Mouse (Mus musculus) heart, embryonic 12.5 days (tissue): ENCODE measurements around the gene Tmod2. TPM values are rescaled to one million over a fixed set of nuclear protein-coding genes. Genes with fewer than 3 reads are reported as not detected.
"Not testable (repeated sequence)": the region's sequence is repeated elsewhere in the genome, so short reads cannot be mapped to it uniquely, and the experiment has no call there.

Experiments used
- ATAC-seq: fragments of 200-750 bp; cut with Nextera tagmentation; 2 replicates; pipeline ENCODE4 v1.8.0; 2017; ENCODE audit warnings: moderate TSS enrichment, moderate library complexity; ENCODE audit not compliant: insufficient number of reproducible peaks, low FRiP score
- H3K27ac ChIP-seq: fragments of 300-500 bp; sonication (generic); 2 replicates; pipeline ENCODE4 v1.5.1; 2016; ENCODE audit warnings: mild to moderate bottlenecking, moderate library complexity; ENCODE audit not compliant: poor library complexity, severe bottlenecking
- H3K27me3 ChIP-seq: fragments of 300-500 bp; sonication (generic); replicated peaks from 2 replicates; pipeline ENCODE4 v1.6.1; 2016; ENCODE audit warnings: mild to moderate bottlenecking, moderate library complexity
- H3K36me3 ChIP-seq: fragments of 300-500 bp; sonication (generic); 2 replicates; pipeline ENCODE4 v1.6.1; 2016; ENCODE audit warnings: mild to moderate bottlenecking, moderate library complexity
- H3K4me1 ChIP-seq: fragments of 300-500 bp; sonication (generic); replicated peaks from 2 replicates; pipeline ENCODE4 v1.6.1; 2016; ENCODE audit warnings: mild to moderate bottlenecking
- H3K4me2 ChIP-seq: fragments of 300-500 bp; sonication (generic); 2 replicates; pipeline ENCODE4 v1.6.1; 2016; ENCODE audit warnings: mild to moderate bottlenecking, moderate library complexity
- H3K4me3 ChIP-seq: fragments of 300-500 bp; sonication (generic); 2 replicates; pipeline ENCODE4 v1.5.1; 2016; ENCODE audit warnings: mild to moderate bottlenecking
- H3K9ac ChIP-seq: fragments of 300-500 bp; sonication (generic); 2 replicates; pipeline ENCODE4 v1.6.1; 2016; ENCODE audit warnings: mild to moderate bottlenecking, moderate library complexity
- H3K9me3 ChIP-seq: fragments of 300-500 bp; sonication (generic); replicated peaks from 2 replicates; pipeline ENCODE4 v1.6.1; 2016; ENCODE audit warnings: mild to moderate bottlenecking, moderate library complexity
- WGBS: fragments of 180-500 bp; shearing (Covaris S2); methylation state at CpG from one replicate; pipeline ENCODE4 v1.1.7; 2016; 5-methylcytosine and 5-hydroxymethylcytosine counted together
- polyA plus RNA-seq: library from polyadenylated mRNA; unstranded; fragments of >200 nt; fragmentation: Nextera tagmentation; extraction: Ambion mirVana; gene quantifications from 2 replicates; pipeline ENCODE4 v1.2.1, GENCODE M21; 2016

Gene Tmod2
- 4.9 and 5.0 TPM in 2 replicates for polyA plus RNA-seq

GRCm38 (mm10) chr9:75610571-75611493 is at the start of gene Tmod2:
TSS of gene Tmod2 (minus strand) at chr9:75611325.
- Histone ChIP-seq H3K9ac (peak within 1 kb of the TSS; percentile 73), H3K27ac (no peak within 1 kb of the TSS), H3K4me3 (peak within 1 kb of the TSS; percentile 88), H3K4me1 (no peaks in the 10 kb centered on the region), H3K4me2 (peak within 1 kb of the TSS; percentile 100), H3K9me3 (no peaks in the 10 kb centered on the region), H3K36me3 (no peaks in the 10 kb centered on the region), H3K27me3 (peaks cover 5% of the 10 kb centered on the region; the same call in 1 of the 2 replicates)
- under 1% methylated on average over 74 of the region's 74 CpGs for WGBS
- ATAC-seq: peak; percentile 75

- Histone ChIP-seq H3K27me3 (no peaks in the 10 kb centered on the region), H3K9ac (no peak overlapping the region), H3K9me3 (no peaks in the 10 kb centered on the region), H3K4me1 (no peaks in the 10 kb centered on the region), H3K4me3 (no peak overlapping the region), H3K27ac (no peak overlapping the region), H3K36me3 (no peaks in the 10 kb centered on the region), H3K4me2 (no peak overlapping the region)
- no peak for ATAC-seq
- 71% methylated on average over 8 of the region's 8 CpGs for WGBS
These were observed 49.8 kb upstream of the Tmod2 start for GRCm38 (mm10) chr9:75660917-75661316.

- H3K9ac ChIP-seq, H3K4me2 ChIP-seq, H3K27ac ChIP-seq, H3K36me3 ChIP-seq, H3K27me3 ChIP-seq, ATAC-seq, H3K4me3 ChIP-seq, H3K9me3 ChIP-seq: not testable (repeated sequence)
- peaks cover 10% of the 10 kb centered on the region; the same call in 1 of the 2 replicates for H3K4me1 ChIP-seq
- 87% methylated on average over 3 of the region's 3 CpGs for WGBS
These were observed 45.3 kb upstream of the Tmod2 start for GRCm38 (mm10) chr9:75656456-75656855.

GRCm38 (mm10) chr9:75653981-75654911 is 43.1 kb upstream of the Tmod2 start:
- no peak for ATAC-seq
- Histone ChIP-seq H3K9me3 (no peaks in the 10 kb centered on the region), H3K4me1 (peaks cover 10% of the 10 kb centered on the region; the same call in 1 of the 2 replicates), H3K9ac (no peak overlapping the region), H3K36me3 (no peaks in the 10 kb centered on the region), H3K27me3 (no peaks in the 10 kb centered on the region), H3K4me3 (no peak overlapping the region), H3K4me2 (0 out of 2 replicates have a peak overlapping the region, but pooled peaks have one; percentile 1), H3K27ac (peak overlapping the region; percentile 35; the same call in 1 of the 2 replicates)
- 30% methylated on average over 12 of the region's 12 CpGs for WGBS

- no peaks in the 10 kb centered on the region for H3K27me3 ChIP-seq
- H3K4me2 ChIP-seq: no peak overlapping the region
- 0 out of 2 replicates have a peak, but pooled peaks cover 4% of the 10 kb centered on the region for H3K4me1 ChIP-seq
- H3K36me3 ChIP-seq: no peaks in the 10 kb centered on the region
- no peak overlapping the region for H3K4me3 ChIP-seq
- no peak for ATAC-seq
- no peak overlapping the region for H3K9ac ChIP-seq
- 41% methylated on average over 3 of the region's 3 CpGs for WGBS
- H3K27ac ChIP-seq: no peak overlapping the region
- peaks cover 17% of the 10 kb centered on the region; the same call in 1 of the 2 replicates for H3K9me3 ChIP-seq
These were observed 34.3 kb upstream of the Tmod2 start for GRCm38 (mm10) chr9:75645405-75645804.

- Histone ChIP-seq H3K36me3 (no peaks in the 10 kb centered on the region), H3K4me3 (no peak overlapping the region), H3K4me1 (peaks cover 11% of the 10 kb centered on the region), H3K27me3 (no peaks in the 10 kb centered on the region), H3K9ac (no peak overlapping the region), H3K9me3 (no peaks in the 10 kb centered on the region), H3K27ac (no peak overlapping the region), H3K4me2 (no peak overlapping the region)
- WGBS: 77% methylated on average over 4 of the region's 4 CpGs
- no peak for ATAC-seq
These were observed 23.1 kb upstream of the Tmod2 start for GRCm38 (mm10) chr9:75634226-75634625.

GRCm38 (mm10) chr9:75633603-75634002 is 22.5 kb upstream of the Tmod2 start:
- Histone ChIP-seq H3K27me3 (no peaks in the 10 kb centered on the region), H3K27ac (no peak overlapping the region), H3K9ac (no peak overlapping the region), H3K4me3 (no peak overlapping the region), H3K4me2 (no peak overlapping the region), H3K9me3 (no peaks in the 10 kb centered on the region), H3K36me3 (no peaks in the 10 kb centered on the region), H3K4me1 (peaks cover 11% of the 10 kb centered on the region)
- ATAC-seq: no peak
- WGBS: 86% methylated on average over 8 of the region's 8 CpGs

- 43% methylated on average over 1 of the region's 1 CpGs for WGBS
- ATAC-seq: no peak
These were observed 21.8 kb upstream of the Tmod2 start for GRCm38 (mm10) chr9:75632902-75633301.

GRCm38 (mm10) chr9:75632111-75632510 is 21.0 kb upstream of the Tmod2 start:
- Histone ChIP-seq H3K9me3 (no peaks in the 10 kb centered on the region), H3K36me3 (no peaks in the 10 kb centered on the region), H3K9ac (no peak overlapping the region), H3K4me1 (peaks cover 11% of the 10 kb centered on the region), H3K27ac (no peak overlapping the region), H3K27me3 (no peaks in the 10 kb centered on the region), H3K4me3 (no peak overlapping the region), H3K4me2 (no peak overlapping the region)
- no peak for ATAC-seq
- 60% methylated on average over 10 of the region's 10 CpGs for WGBS

More at GRCm38 (mm10) chr9:75632902-75633301, 21.8 kb upstream of the Tmod2 start:
- Histone ChIP-seq H3K4me3 (no peak overlapping the region), H3K27me3 (no peaks in the 10 kb centered on the region), H3K4me1 (peaks cover 11% of the 10 kb centered on the region), H3K27ac (no peak overlapping the region), H3K4me2 (no peak overlapping the region), H3K36me3 (no peaks in the 10 kb centered on the region), H3K9me3 (no peaks in the 10 kb centered on the region), H3K9ac (no peak overlapping the region)

- no peak for ATAC-seq
- Histone ChIP-seq H3K27ac (peak overlapping the region; percentile 16; the same call in 1 of the 2 replicates), H3K4me2 (no peak overlapping the region)
These were observed 19.8 kb upstream of the Tmod2 start for GRCm38 (mm10) chr9:75630823-75631454.

More at GRCm38 (mm10) chr9:75630823-75631454, 19.8 kb upstream of the Tmod2 start:
- 72% methylated on average over 8 of the region's 8 CpGs for WGBS
- Histone ChIP-seq H3K27me3 (no peaks in the 10 kb centered on the region), H3K4me3 (no peak overlapping the region), H3K9me3 (no peaks in the 10 kb centered on the region), H3K36me3 (no peaks in the 10 kb centered on the region), H3K9ac (no peak overlapping the region), H3K4me1 (peaks cover 11% of the 10 kb centered on the region)
